Mouse (Mus musculus): ENCODE data around the gene Cald1.
A peak's percentile ranks its signal among the peaks of the same experiment; 100 is the strongest.

Gene Cald1

GRCm38 (mm10) chr6:34769984-34770383 lies 171.7 kb downstream of the Cald1 start:
- no peak for DNase-seq (ENCODE audit: low spot score)

GRCm38 (mm10) chr6:34770491-34770890 lies 172.2 kb downstream of the Cald1 start:
- DNase-seq (ENCODE audit: low spot score): no peak

DNA sequence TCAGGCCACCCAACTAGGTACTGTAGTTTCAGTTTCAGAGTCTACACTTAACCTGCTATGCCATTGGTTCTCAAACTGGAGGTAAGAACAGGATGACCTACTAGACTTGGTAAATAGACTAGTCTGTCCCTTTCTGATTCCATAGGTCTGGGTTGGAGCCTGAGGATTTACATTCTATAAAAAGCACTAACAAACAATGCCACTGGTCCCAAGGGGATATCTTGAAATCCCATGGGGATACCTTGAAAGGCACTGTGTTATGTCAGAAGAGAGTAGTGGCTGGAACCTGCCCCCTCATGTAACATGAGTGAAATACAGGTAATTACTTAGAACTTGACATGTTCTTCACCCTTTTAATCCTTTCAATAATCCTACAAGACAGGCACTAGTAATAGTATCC lies 178.1 kb downstream of the Cald1 start:
- no peak for DNase-seq (ENCODE audit: low spot score)

DNA sequence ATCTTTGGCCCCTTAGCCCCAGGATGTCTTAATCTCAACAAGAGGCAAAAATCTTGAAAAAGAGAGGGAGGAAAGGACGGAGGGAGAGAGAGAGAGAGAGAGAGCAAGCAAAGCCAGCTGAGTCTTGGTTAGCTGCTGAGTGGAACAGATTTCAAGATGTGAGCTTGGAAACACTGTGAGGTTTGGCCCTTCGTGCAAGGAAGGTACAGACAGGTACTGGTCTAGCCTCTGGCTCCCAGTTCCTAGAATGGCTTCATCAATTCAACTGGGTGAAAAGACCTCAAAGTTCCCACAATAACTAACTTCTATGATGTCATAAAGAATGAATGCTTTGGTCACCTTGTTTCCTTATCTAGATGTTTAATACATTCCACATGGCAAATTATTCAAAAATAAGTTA lies 178.8 kb downstream of the Cald1 start:
- no peak for DNase-seq (ENCODE audit: low spot score)

GRCm38 (mm10) chr6:34777981-34778668 lies 179.8 kb downstream of the Cald1 start:
- DNase-seq (ENCODE audit: low spot score): no peak

GRCm38 (mm10) chr6:34780231-34780942 lies 182.1 kb downstream of the Cald1 start, which contains the start of gene Agbl3:
Gene Agbl3 (plus strand): TSS chr6:34780432.
- peak; percentile 93 for DNase-seq (ENCODE audit: low spot score)

- no peak for DNase-seq (ENCODE audit: low spot score)
Observed at GRCm38 (mm10) chr6:34780943-34781289, 182.6 kb downstream of the Cald1 start.

- DNase-seq (ENCODE audit: low spot score): no peak
Observed at GRCm38 (mm10) chr6:34782493-34782892, 184.2 kb downstream of the Cald1 start.

DNA sequence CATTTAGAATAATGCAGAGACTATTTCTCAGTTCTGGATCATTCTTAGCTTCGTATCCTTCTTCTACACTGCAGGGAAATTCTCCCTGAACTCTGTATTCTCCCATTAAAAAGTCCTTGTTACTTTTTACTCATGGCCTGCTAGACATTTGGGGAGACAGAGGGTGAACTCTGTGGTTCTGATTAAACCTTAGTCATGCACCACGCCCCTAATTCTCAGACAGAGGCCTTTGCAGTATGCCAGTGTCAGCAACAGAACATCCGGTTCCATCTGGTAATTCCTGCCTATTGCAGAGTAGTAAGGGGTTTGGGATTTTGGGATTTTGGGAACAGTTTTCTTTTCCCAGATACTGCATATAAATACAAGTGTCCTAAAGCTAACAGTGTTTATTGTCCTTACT lies 198.6 kb downstream of the Cald1 start:
- DNase-seq (ENCODE audit: low spot score): no peak

DNA sequence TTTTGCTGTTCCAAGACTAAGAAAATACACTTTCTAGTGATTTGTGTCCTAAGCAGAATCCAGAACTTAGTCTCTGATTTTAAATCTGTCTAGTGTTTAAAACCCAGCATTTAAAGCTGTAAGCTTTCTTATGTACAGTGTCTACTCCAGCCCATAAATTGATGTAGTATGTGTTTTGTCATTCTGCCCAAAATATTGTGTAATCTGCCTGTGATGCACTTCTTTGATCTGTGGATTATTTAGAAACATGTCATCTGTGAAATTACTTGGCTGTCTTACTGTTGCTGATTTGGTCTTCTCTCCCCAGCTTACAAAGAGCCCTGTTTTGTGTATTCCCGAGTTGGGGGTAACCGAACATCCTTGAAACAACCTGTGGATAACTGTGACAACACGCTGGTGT lies 199.6 kb downstream of the Cald1 start:
- no peak for DNase-seq (ENCODE audit: low spot score)

GRCm38 (mm10) chr6:34805582-34805981 lies 207.3 kb downstream of the Cald1 start:
- no peak for DNase-seq (ENCODE audit: low spot score)

DNA sequence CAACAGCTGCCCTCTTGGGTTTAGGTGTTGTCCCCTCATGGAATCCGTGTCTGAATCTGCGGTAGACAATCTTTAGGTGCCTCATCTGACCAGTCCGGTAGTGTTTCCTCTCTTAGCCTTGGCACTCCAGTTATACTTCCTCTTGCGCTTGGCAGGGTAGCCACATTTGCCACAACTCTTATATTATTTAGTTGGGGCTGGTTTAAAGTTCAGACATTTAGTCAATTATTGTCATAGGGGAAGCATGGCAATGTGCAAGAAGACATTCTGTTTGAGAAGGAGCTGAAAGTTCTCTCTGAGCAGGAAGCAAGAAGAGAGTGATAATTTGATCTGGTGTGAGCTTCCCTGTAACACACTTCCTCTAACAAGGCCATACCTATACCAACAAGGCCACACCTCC lies 212.4 kb downstream of the Cald1 start:
- DNase-seq (ENCODE audit: low spot score): no peak

GRCm38 (mm10) chr6:34824406-34824805 lies 226.1 kb downstream of the Cald1 start:
- no peak for DNase-seq (ENCODE audit: low spot score)

Measured in yolk sac, embryonic 10.5 days (tissue).